Mouse (Mus musculus): ENCODE data around the gene Phlpp2. TPM values are rescaled to one million over a fixed set of nuclear protein-coding genes. Genes with fewer than 3 reads are reported as not detected.

Gene Phlpp2
- 3.1 TPM for polyA plus RNA-seq (2014; fragmentation: Illumina TruSeq; extraction: RNeasy Lipid Tissue Mini Kit (QIAGEN cat#74804); ENCODE audit: low read depth, low replicate concordance)

GRCm38 (mm10) chr8:109868003-109868679 lies at the start of gene Phlpp2:
Phlpp2 (plus strand) TSS chr8:109868542.

DNA sequence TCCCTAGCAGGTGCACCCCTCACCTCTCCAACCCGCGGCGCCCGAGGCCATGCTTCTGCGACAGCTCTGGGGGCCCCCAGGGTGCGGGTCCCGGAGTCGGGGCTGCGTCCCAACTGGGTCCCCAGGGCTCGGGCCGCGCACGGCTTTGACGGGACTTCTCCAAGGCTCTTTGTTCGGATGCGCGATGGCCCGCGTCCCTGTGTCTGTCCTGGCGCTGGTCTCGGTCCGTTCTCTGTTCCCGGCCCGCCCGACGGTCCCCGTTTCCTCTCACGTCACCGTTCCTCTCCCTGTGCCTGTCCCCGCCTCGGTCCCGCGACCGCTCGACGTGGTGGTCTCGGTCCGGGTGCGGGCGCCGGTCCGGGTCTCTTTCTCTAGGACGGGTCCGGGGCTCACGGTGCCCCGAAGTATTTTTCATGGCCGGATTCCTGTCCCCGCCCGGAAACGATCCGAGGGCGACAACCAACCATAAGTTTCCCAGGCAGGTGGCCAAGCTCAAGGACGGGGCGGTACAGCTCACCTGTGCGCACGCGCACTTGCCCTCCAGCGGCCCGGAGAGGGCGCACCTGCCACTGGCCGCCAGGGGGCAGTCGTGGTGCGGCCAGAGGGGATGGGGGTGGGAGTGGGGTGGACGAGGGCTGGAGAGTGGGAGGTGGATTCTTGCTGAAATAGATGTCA lies 93.5 kb downstream of the Phlpp2 start, which contains the start of gene Marveld3:
TSS of gene Marveld3 (minus strand) at position 511 of the 675 bp plus-strand sequence.

DNA sequence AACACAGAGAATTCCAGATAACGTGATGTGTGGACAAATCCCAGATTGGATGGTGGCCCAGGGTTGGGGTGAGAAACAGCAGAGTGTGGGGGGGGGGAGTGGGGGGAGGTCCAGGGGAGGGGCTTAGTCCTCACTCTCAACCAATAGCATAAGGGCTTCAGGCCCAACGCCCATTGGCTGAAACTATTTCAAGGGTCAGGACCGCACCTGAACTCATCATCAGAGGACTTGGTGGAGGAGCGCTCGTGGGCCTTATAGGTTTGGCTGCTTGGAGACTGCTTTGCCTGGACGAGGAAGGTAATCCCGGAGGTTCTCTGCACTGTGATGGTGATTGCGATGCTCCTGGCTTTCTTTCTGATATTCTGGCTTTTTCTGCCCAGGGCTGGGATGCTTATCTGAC lies 121.9 kb downstream of the Phlpp2 start, which contains the start of gene Tat:
TSS of gene Tat (plus strand) at position 214 of the 400 bp plus-strand sequence.

Other genes with a start within 250 kb of the Phlpp2 start
- 47.1 TPM for gene Ist1, start 175.3 kb upstream of the Phlpp2 start, polyA plus RNA-seq (2014; fragmentation: Illumina TruSeq; extraction: RNeasy Lipid Tissue Mini Kit (QIAGEN cat#74804); ENCODE audit: low read depth, low replicate concordance)
- 6.4 TPM for gene Zfp821, start 163.0 kb upstream of the Phlpp2 start, polyA plus RNA-seq (2014; fragmentation: Illumina TruSeq; extraction: RNeasy Lipid Tissue Mini Kit (QIAGEN cat#74804); ENCODE audit: low read depth, low replicate concordance)
- gene Atxn1l, start 130.8 kb upstream of the Phlpp2 start, polyA plus RNA-seq (2014; fragmentation: Illumina TruSeq; extraction: RNeasy Lipid Tissue Mini Kit (QIAGEN cat#74804); ENCODE audit: low read depth, low replicate concordance): 9.3 TPM
- gene Ap1g1, start 90.0 kb upstream of the Phlpp2 start, polyA plus RNA-seq (2014; fragmentation: Illumina TruSeq; extraction: RNeasy Lipid Tissue Mini Kit (QIAGEN cat#74804); ENCODE audit: low read depth, low replicate concordance): 37.3 TPM
- not detected for gene Marveld3, start 93.7 kb downstream of the Phlpp2 start, polyA plus RNA-seq (2014; fragmentation: Illumina TruSeq; extraction: RNeasy Lipid Tissue Mini Kit (QIAGEN cat#74804); ENCODE audit: low read depth, low replicate concordance)
- 2.2 TPM for gene Tat, start 121.9 kb downstream of the Phlpp2 start, polyA plus RNA-seq (2014; fragmentation: Illumina TruSeq; extraction: RNeasy Lipid Tissue Mini Kit (QIAGEN cat#74804); ENCODE audit: low read depth, low replicate concordance)
- gene Chst4, start 171.2 kb downstream of the Phlpp2 start, polyA plus RNA-seq (2014; fragmentation: Illumina TruSeq; extraction: RNeasy Lipid Tissue Mini Kit (QIAGEN cat#74804); ENCODE audit: low read depth, low replicate concordance): 5.2 TPM
- 13.6 TPM for gene Zfp612, start 211.2 kb downstream of the Phlpp2 start, polyA plus RNA-seq (2014; fragmentation: Illumina TruSeq; extraction: RNeasy Lipid Tissue Mini Kit (QIAGEN cat#74804); ENCODE audit: low read depth, low replicate concordance)
- gene Gm21964, start 232.7 kb downstream of the Phlpp2 start, polyA plus RNA-seq (2014; fragmentation: Illumina TruSeq; extraction: RNeasy Lipid Tissue Mini Kit (QIAGEN cat#74804); ENCODE audit: low read depth, low replicate concordance): not detected
- gene Gm17720, start 234.2 kb downstream of the Phlpp2 start, polyA plus RNA-seq (2014; fragmentation: Illumina TruSeq; extraction: RNeasy Lipid Tissue Mini Kit (QIAGEN cat#74804); ENCODE audit: low read depth, low replicate concordance): not detected

Data from heart, adult 10 weeks (tissue).